Mouse (Mus musculus): ENCODE measurements at regions not wholly inside any gene's neighbourhood (a gene's known extent, or its start where the extent isn't known, plus 50 kb on each side); places are given as distances from the start of the nearest gene placed in this dataset.

DNA sequence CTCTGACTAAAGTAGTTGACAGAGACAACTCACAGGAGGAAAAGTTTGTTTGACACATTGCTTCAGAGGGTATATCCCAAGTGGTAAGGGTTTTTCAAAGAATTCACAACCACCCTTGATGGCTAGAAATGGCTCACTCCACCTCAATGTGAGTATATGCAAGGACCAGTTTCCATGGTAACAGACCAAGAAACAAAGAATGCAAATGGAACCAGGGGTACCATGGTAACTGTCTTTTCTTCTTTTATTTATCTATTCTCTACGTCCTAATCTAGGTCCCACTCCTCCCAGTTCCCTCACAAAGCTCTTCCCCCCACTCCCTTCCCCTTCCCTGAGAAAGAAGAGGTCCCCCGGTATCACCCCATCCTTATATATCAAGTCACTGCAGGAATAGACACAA lies 57.5 kb downstream of the Ins1 start:
- TF ChIP-seq GATA2 (IDR thresholded peaks at IDR 0.05; ENCODE audit: borderline replicate concordance, low read depth, low read length) (no peak), CTCF (IDR thresholded peaks at IDR 0.05; ENCODE audit: low read depth, low read length) (no peak), GATA1 (IDR thresholded peaks at IDR 0.05; ENCODE audit: borderline replicate concordance, low read length) (no peak), TAL1 (conservative IDR thresholded peaks at IDR 0.05; ENCODE audit: low read depth, low read length) (no peak), POLR2AphosphoS5 (IDR thresholded peaks at IDR 0.05; ENCODE audit: insufficient replicate concordance, low read depth, low read length) (no peak)
- DNase-seq (ENCODE audit: low spot score) (no peak), ATAC-seq (ENCODE audit: extremely low read depth, insufficient number of reproducible peaks, low FRiP score, poor library complexity, severe bottlenecking) (no peak)
- H3K4me3 ChIP-seq (ENCODE audit: low read depth, low read length): no peak overlapping the region
- H3K36me3 ChIP-seq (replicated peaks): no peaks in the 10 kb centered on the region
- H3K9me3 ChIP-seq (replicated peaks): peaks cover 3% of the 10 kb centered on the region; the same call in 1 of the 2 replicates
- H3K27me3 ChIP-seq (ENCODE audit: insufficient read depth, low read length): no peaks in the 10 kb centered on the region
- H3K4me1 ChIP-seq (ENCODE audit: insufficient read depth, low read depth, low read length): no peaks in the 10 kb centered on the region

DNA sequence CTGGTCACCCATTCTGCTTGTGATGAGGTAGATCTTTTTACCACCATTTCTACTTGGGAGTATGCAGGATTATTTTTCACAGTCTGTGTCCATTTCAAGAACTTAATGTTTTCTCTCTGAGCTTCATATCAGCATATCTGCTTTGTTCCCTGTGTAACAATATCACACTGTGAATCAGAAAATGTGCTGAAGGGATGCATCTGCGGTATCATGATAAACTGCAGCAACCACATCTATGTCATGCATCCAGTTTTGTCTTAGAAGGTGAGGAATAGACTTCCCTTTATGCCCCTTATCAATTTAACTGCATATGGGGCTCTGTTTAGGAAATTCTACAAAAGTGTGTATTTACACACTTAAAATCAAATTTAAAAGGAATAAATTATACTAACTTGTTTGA lies 67.3 kb downstream of the Ins1 start:
- peak; percentile 72 for ATAC-seq (ENCODE audit: extremely low read depth, insufficient number of reproducible peaks, low FRiP score, poor library complexity, severe bottlenecking)
- H3K4me1 ChIP-seq (ENCODE audit: insufficient read depth, low read depth, low read length): no peaks in the 10 kb centered on the region
- no peak for DNase-seq (ENCODE audit: low spot score)
- TF ChIP-seq TAL1 (conservative IDR thresholded peaks at IDR 0.05; ENCODE audit: low read depth, low read length) (no peak), GATA1 (IDR thresholded peaks at IDR 0.05; ENCODE audit: borderline replicate concordance, low read length) (no peak), POLR2AphosphoS5 (IDR thresholded peaks at IDR 0.05; ENCODE audit: insufficient replicate concordance, low read depth, low read length) (no peak)
- H3K9me3 ChIP-seq (replicated peaks): no peaks in the 10 kb centered on the region
- H3K4me3 ChIP-seq (ENCODE audit: low read depth, low read length): no peak overlapping the region
- H3K36me3 ChIP-seq (replicated peaks): no peaks in the 10 kb centered on the region
- no peaks in the 10 kb centered on the region for H3K27me3 ChIP-seq (ENCODE audit: insufficient read depth, low read length)

GRCm38 (mm10) chr19:52355175-52355574 lies 91.1 kb downstream of the Ins1 start:
- no peak for TF ChIP-seq POLR2AphosphoS5 (IDR thresholded peaks at IDR 0.05; ENCODE audit: insufficient replicate concordance, low read depth, low read length)
- TF ChIP-seq GATA1 (IDR thresholded peaks at IDR 0.05; ENCODE audit: borderline replicate concordance, low read length): no peak
- TF ChIP-seq GATA2 (IDR thresholded peaks at IDR 0.05; ENCODE audit: borderline replicate concordance, low read depth, low read length): no peak
- TF ChIP-seq TAL1 (conservative IDR thresholded peaks at IDR 0.05; ENCODE audit: low read depth, low read length): no peak
- no peak for TF ChIP-seq CTCF (IDR thresholded peaks at IDR 0.05; ENCODE audit: low read depth, low read length)
- Histone ChIP-seq H3K4me3 (ENCODE audit: low read depth, low read length) (no peak overlapping the region), H3K4me1 (ENCODE audit: insufficient read depth, low read depth, low read length) (no peaks in the 10 kb centered on the region), H3K36me3 (replicated peaks) (no peaks in the 10 kb centered on the region), H3K9me3 (replicated peaks) (no peaks in the 10 kb centered on the region), H3K27me3 (ENCODE audit: insufficient read depth, low read length) (no peaks in the 10 kb centered on the region)
- DNase-seq (ENCODE audit: low spot score) (no peak), ATAC-seq (ENCODE audit: extremely low read depth, insufficient number of reproducible peaks, low FRiP score, poor library complexity, severe bottlenecking) (no peak)

DNA sequence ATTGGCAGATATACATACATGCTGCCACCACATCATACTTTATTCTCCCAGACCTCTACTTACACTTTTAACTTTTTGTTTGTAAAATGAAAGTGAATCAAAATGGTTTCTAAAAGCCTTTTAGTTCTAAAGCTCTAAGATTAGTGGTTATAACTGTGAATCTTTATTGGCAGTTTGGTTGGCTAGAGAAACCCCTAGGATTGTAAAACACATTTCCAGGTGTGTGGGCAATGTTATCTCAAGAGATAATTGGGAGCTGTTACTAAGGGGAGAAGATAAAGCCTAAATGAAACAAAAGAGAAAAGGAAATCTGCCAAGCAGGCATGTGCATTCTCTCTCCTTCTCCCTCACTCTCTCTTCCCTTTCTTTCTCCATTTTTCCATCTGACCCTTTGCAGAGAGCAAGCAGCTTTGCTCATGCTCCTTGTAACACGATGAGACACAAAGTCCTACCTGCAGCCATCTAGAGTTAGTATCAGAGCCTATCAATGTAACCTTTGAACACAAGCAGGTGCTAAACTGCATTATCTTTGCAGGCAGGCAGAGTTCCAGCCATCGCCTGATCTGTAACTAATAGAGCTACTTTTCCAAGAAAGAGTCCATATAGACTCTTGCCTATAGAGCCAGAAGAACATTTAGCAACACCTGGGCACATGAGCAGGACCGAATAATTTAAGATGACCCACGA lies 110.9 kb downstream of the Ins1 start:
- no peak for DNase-seq (ENCODE audit: low spot score)
- ATAC-seq (ENCODE audit: extremely low read depth, insufficient number of reproducible peaks, low FRiP score, poor library complexity, severe bottlenecking): no peak
- H3K4me1 ChIP-seq (ENCODE audit: insufficient read depth, low read depth, low read length): no peaks in the 10 kb centered on the region
- no peaks in the 10 kb centered on the region for H3K9me3 ChIP-seq (replicated peaks)
- no peak overlapping the region for H3K4me3 ChIP-seq (ENCODE audit: low read depth, low read length)
- TF ChIP-seq TAL1 (conservative IDR thresholded peaks at IDR 0.05; ENCODE audit: low read depth, low read length) (no peak), GATA2 (IDR thresholded peaks at IDR 0.05; ENCODE audit: borderline replicate concordance, low read depth, low read length) (no peak), CTCF (IDR thresholded peaks at IDR 0.05; ENCODE audit: low read depth, low read length) (no peak), GATA1 (IDR thresholded peaks at IDR 0.05; ENCODE audit: borderline replicate concordance, low read length) (no peak), POLR2AphosphoS5 (IDR thresholded peaks at IDR 0.05; ENCODE audit: insufficient replicate concordance, low read depth, low read length) (no peak)
- no peaks in the 10 kb centered on the region for H3K27me3 ChIP-seq (ENCODE audit: insufficient read depth, low read length)
- H3K36me3 ChIP-seq (replicated peaks): no peaks in the 10 kb centered on the region

- Histone ChIP-seq H3K4me1 (ENCODE audit: insufficient read depth, low read depth, low read length) (no peaks in the 10 kb centered on the region), H3K9me3 (replicated peaks) (no peaks in the 10 kb centered on the region), H3K4me3 (ENCODE audit: low read depth, low read length) (no peak overlapping the region), H3K27me3 (ENCODE audit: insufficient read depth, low read length) (no peaks in the 10 kb centered on the region), H3K36me3 (replicated peaks) (no peaks in the 10 kb centered on the region)
- DNase-seq (ENCODE audit: low spot score): no peak
- TF ChIP-seq GATA1 (IDR thresholded peaks at IDR 0.05; ENCODE audit: borderline replicate concordance, low read length) (no peak), POLR2AphosphoS5 (IDR thresholded peaks at IDR 0.05; ENCODE audit: insufficient replicate concordance, low read depth, low read length) (no peak), TAL1 (conservative IDR thresholded peaks at IDR 0.05; ENCODE audit: low read depth, low read length) (no peak), CTCF (IDR thresholded peaks at IDR 0.05; ENCODE audit: low read depth, low read length) (no peak), GATA2 (IDR thresholded peaks at IDR 0.05; ENCODE audit: borderline replicate concordance, low read depth, low read length) (no peak)
- no peak for ATAC-seq (ENCODE audit: extremely low read depth, insufficient number of reproducible peaks, low FRiP score, poor library complexity, severe bottlenecking)
These were observed 142.6 kb downstream of the Ins1 start for GRCm38 (mm10) chr19:52406653-52407052.

- no peak for TF ChIP-seq CTCF (IDR thresholded peaks at IDR 0.05; ENCODE audit: low read depth, low read length)
- TF ChIP-seq GATA2 (IDR thresholded peaks at IDR 0.05; ENCODE audit: borderline replicate concordance, low read depth, low read length): no peak
- TF ChIP-seq GATA1 (IDR thresholded peaks at IDR 0.05; ENCODE audit: borderline replicate concordance, low read length): no peak
- no peak for TF ChIP-seq TAL1 (conservative IDR thresholded peaks at IDR 0.05; ENCODE audit: low read depth, low read length)
- no peak for TF ChIP-seq POLR2AphosphoS5 (IDR thresholded peaks at IDR 0.05; ENCODE audit: insufficient replicate concordance, low read depth, low read length)
- H3K4me3 ChIP-seq (ENCODE audit: low read depth, low read length): no peak overlapping the region
- ATAC-seq (ENCODE audit: extremely low read depth, insufficient number of reproducible peaks, low FRiP score, poor library complexity, severe bottlenecking) (no peak), DNase-seq (ENCODE audit: low spot score) (no peak)
- H3K36me3 ChIP-seq (replicated peaks): no peaks in the 10 kb centered on the region
- H3K27me3 ChIP-seq (ENCODE audit: insufficient read depth, low read length): no peaks in the 10 kb centered on the region
- no peaks in the 10 kb centered on the region for H3K4me1 ChIP-seq (ENCODE audit: insufficient read depth, low read depth, low read length)
- no peaks in the 10 kb centered on the region for H3K9me3 ChIP-seq (replicated peaks)
These were observed 164.7 kb downstream of the Ins1 start for GRCm38 (mm10) chr19:52428768-52429167.

All from G1E (cell line).